Mouse (Mus musculus): ENCODE data around the gene Atxn1. TPM values are rescaled to one million over a fixed set of nuclear protein-coding genes. Genes with fewer than 3 reads are reported as not detected.

Atxn1 gene
- polyA plus RNA-seq, 1 experiment from 2014 or later: 6.8 TPM

GRCm38 (mm10) chr13:45871554-45871953, 93.3 kb downstream of the Atxn1 start:
- Histone ChIP-seq H3K27me3 (ENCODE audit: insufficient read depth, low read length) (no peaks in the 10 kb centered on the region), H3K4me2 (ENCODE audit: low read length) (peak overlapping the region; percentile 42), H3K27ac (no peak overlapping the region), H3K9ac (ENCODE audit: low read depth, low read length) (no peak overlapping the region), H3K36me3 (ENCODE audit: insufficient read depth, low read length) (no peaks in the 10 kb centered on the region), H3K9me3 (replicated peaks; ENCODE audit: low read length) (no peaks in the 10 kb centered on the region), H3K4me1 (replicated peaks; ENCODE audit: insufficient read depth, low read length) (no peaks in the 10 kb centered on the region), H3K4me3 (replicated peaks; ENCODE audit: low read depth, low read length) (no peak overlapping the region)
- no peak for ATAC-seq (replicated peaks; ENCODE audit: low FRiP score, low read depth)
- DNase-seq (ENCODE audit: low spot score): peak; percentile 34
- WGBS: 30% methylated on average over 7 of the region's 7 CpGs
- TF ChIP-seq CTCF (IDR thresholded peaks at IDR 0.05; ENCODE audit: low read depth): no peak

- WGBS: 65% methylated on average over 8 of the region's 8 CpGs
- no peak overlapping the region for H3K27ac ChIP-seq
- no peaks in the 10 kb centered on the region for H3K27me3 ChIP-seq (ENCODE audit: insufficient read depth, low read length)
- no peaks in the 10 kb centered on the region for H3K4me1 ChIP-seq (replicated peaks; ENCODE audit: insufficient read depth, low read length)
- no peak overlapping the region for H3K9ac ChIP-seq (ENCODE audit: low read depth, low read length)
- H3K4me2 ChIP-seq (ENCODE audit: low read length): no peak overlapping the region
- ATAC-seq (replicated peaks; ENCODE audit: low FRiP score, low read depth) (no peak), DNase-seq (ENCODE audit: low spot score) (no peak)
- H3K4me3 ChIP-seq (replicated peaks; ENCODE audit: low read depth, low read length): no peak overlapping the region
- no peaks in the 10 kb centered on the region for H3K36me3 ChIP-seq (ENCODE audit: insufficient read depth, low read length)
- no peaks in the 10 kb centered on the region for H3K9me3 ChIP-seq (replicated peaks; ENCODE audit: low read length)
- no peak for TF ChIP-seq CTCF (IDR thresholded peaks at IDR 0.05; ENCODE audit: low read depth)
Measured at GRCm38 (mm10) chr13:45868886-45869285, 95.9 kb downstream of the Atxn1 start.

- no peak for ATAC-seq (replicated peaks; ENCODE audit: low FRiP score, low read depth)
- Histone ChIP-seq H3K9me3 (replicated peaks; ENCODE audit: low read length) (no peaks in the 10 kb centered on the region), H3K4me2 (ENCODE audit: low read length) (no peak overlapping the region), H3K4me3 (replicated peaks; ENCODE audit: low read depth, low read length) (no peak overlapping the region), H3K27me3 (ENCODE audit: insufficient read depth, low read length) (no peaks in the 10 kb centered on the region), H3K27ac (0 out of 2 replicates have a peak overlapping the region, but pooled peaks have one; percentile 13), H3K4me1 (replicated peaks; ENCODE audit: insufficient read depth, low read length) (no peaks in the 10 kb centered on the region), H3K9ac (ENCODE audit: low read depth, low read length) (no peak overlapping the region), H3K36me3 (ENCODE audit: insufficient read depth, low read length) (no peaks in the 10 kb centered on the region)
- peak; percentile 35 for DNase-seq (ENCODE audit: low spot score)
- TF ChIP-seq CTCF (IDR thresholded peaks at IDR 0.05; ENCODE audit: low read depth): no peak
- 54% methylated on average over 14 of the region's 14 CpGs for WGBS
Measured at GRCm38 (mm10) chr13:45867273-45867672, 97.5 kb downstream of the Atxn1 start.

- Histone ChIP-seq H3K27me3 (ENCODE audit: insufficient read depth, low read length) (no peaks in the 10 kb centered on the region), H3K4me1 (replicated peaks; ENCODE audit: insufficient read depth, low read length) (no peaks in the 10 kb centered on the region), H3K36me3 (ENCODE audit: insufficient read depth, low read length) (no peaks in the 10 kb centered on the region), H3K9me3 (replicated peaks; ENCODE audit: low read length) (no peaks in the 10 kb centered on the region), H3K9ac (ENCODE audit: low read depth, low read length) (no peak overlapping the region), H3K4me2 (ENCODE audit: low read length) (no peak overlapping the region), H3K27ac (no peak overlapping the region), H3K4me3 (replicated peaks; ENCODE audit: low read depth, low read length) (no peak overlapping the region)
- TF ChIP-seq CTCF (IDR thresholded peaks at IDR 0.05; ENCODE audit: low read depth): no peak
- DNase-seq (ENCODE audit: low spot score) (peak; percentile 19), ATAC-seq (replicated peaks; ENCODE audit: low FRiP score, low read depth) (no peak)
- WGBS: 85% methylated on average over 8 of the region's 8 CpGs
Measured at GRCm38 (mm10) chr13:45866615-45867245, 98.1 kb downstream of the Atxn1 start.

- 92% methylated on average over 10 of the region's 10 CpGs for WGBS
- DNase-seq (ENCODE audit: low spot score): no peak
- H3K27ac ChIP-seq: no peak overlapping the region
- no peaks in the 10 kb centered on the region for H3K9me3 ChIP-seq (replicated peaks; ENCODE audit: low read length)
- H3K4me3 ChIP-seq (replicated peaks; ENCODE audit: low read depth, low read length): no peak overlapping the region
- no peak overlapping the region for H3K9ac ChIP-seq (ENCODE audit: low read depth, low read length)
- TF ChIP-seq CTCF (IDR thresholded peaks at IDR 0.05; ENCODE audit: low read depth): no peak
- H3K4me2 ChIP-seq (ENCODE audit: low read length): no peak overlapping the region
- no peaks in the 10 kb centered on the region for H3K4me1 ChIP-seq (replicated peaks; ENCODE audit: insufficient read depth, low read length)
- no peak for ATAC-seq (replicated peaks; ENCODE audit: low FRiP score, low read depth)
- no peaks in the 10 kb centered on the region for H3K27me3 ChIP-seq (ENCODE audit: insufficient read depth, low read length)
- H3K36me3 ChIP-seq (ENCODE audit: insufficient read depth, low read length): no peaks in the 10 kb centered on the region
Measured at GRCm38 (mm10) chr13:45865620-45866019, 99.2 kb downstream of the Atxn1 start.

GRCm38 (mm10) chr13:45863779-45864178, 101.0 kb downstream of the Atxn1 start:
- Histone ChIP-seq H3K27me3 (ENCODE audit: insufficient read depth, low read length) (no peaks in the 10 kb centered on the region), H3K4me3 (replicated peaks; ENCODE audit: low read depth, low read length) (no peak overlapping the region), H3K9me3 (replicated peaks; ENCODE audit: low read length) (no peaks in the 10 kb centered on the region), H3K9ac (ENCODE audit: low read depth, low read length) (no peak overlapping the region), H3K27ac (no peak overlapping the region), H3K4me1 (replicated peaks; ENCODE audit: insufficient read depth, low read length) (no peaks in the 10 kb centered on the region), H3K36me3 (ENCODE audit: insufficient read depth, low read length) (no peaks in the 10 kb centered on the region), H3K4me2 (ENCODE audit: low read length) (no peak overlapping the region)
- no peak for TF ChIP-seq CTCF (IDR thresholded peaks at IDR 0.05; ENCODE audit: low read depth)
- ATAC-seq (replicated peaks; ENCODE audit: low FRiP score, low read depth) (no peak), DNase-seq (ENCODE audit: low spot score) (no peak)
- WGBS: 82% methylated on average over 8 of the region's 8 CpGs
